Mouse (Mus musculus): ENCODE results near the gene Gin1. TPM values are rescaled to one million over a fixed set of nuclear protein-coding genes. Genes with fewer than 3 reads are reported as not detected.

Gin1 gene
- polyA plus RNA-seq, 1 experiment, result not detected

DNA sequence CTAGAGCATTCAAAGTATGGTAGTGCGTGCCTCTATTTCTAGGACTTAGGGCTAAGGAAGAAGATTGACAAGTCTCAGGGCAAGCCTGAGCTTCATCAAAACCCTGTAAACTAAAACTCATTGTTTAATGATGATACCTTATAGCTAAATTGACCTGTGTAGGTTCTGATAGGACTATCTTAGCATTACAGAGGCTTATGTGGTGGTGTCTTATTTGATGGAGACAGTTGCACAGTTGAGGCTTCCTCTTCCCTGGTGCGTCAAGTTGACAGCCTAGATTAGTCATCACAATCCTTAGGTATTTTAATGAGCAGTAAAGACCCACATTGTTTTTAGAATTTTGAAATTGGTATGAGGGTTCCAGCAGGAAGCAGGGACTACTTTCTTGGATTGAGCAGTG, 4.0 kb downstream of the Gin1 start:
- H3K4me1 ChIP-seq (ENCODE audit: control insufficient read depth, insufficient read depth, low read length), result peaks cover 2% of the 10 kb centered on the region; the same call in 1 of the 2 replicates
- 98% methylated on average over 2 of the region's 2 CpGs for WGBS
- no peak overlapping the region for H3K4me3 ChIP-seq (ENCODE audit: insufficient read depth, low read depth, low read length)
- no peak for TF ChIP-seq CTCF (IDR thresholded peaks at IDR 0.05; ENCODE audit: insufficient read depth, low read depth, low read length)
- TF ChIP-seq POLR2A (IDR thresholded peaks at IDR 0.05; ENCODE audit: insufficient read depth, low read depth, low read length), result no peak
- H3K27ac ChIP-seq (ENCODE audit: insufficient read depth, low read depth, low read length), result no peak overlapping the region

DNA sequence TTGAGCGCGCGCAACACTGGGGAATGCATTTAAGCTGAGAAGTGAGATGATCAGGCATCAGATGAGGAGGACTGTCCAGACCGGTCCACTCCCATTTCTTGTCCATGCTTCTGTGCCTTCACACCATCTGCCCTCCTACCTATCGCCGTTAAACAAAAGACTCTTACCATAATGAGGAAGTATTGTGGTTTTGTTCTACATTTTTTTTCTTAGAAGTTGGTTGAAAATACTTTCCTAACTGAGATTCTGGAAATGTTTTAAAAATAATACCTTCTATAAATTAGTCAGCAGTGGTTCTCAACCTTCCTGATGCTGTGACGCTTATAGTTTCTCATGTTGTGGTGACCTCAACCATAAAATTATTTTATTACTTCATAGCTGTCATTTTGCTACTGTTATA, 11.7 kb downstream of the Gin1 start:
- Histone ChIP-seq H3K4me3 (ENCODE audit: insufficient read depth, low read depth, low read length) (no peak overlapping the region), H3K27ac (ENCODE audit: insufficient read depth, low read depth, low read length) (no peak overlapping the region), H3K4me1 (ENCODE audit: control insufficient read depth, insufficient read depth, low read length) (no peaks in the 10 kb centered on the region)
- 94% methylated on average over 7 of the region's 7 CpGs for WGBS
- TF ChIP-seq CTCF (IDR thresholded peaks at IDR 0.05; ENCODE audit: insufficient read depth, low read depth, low read length) (no peak), POLR2A (IDR thresholded peaks at IDR 0.05; ENCODE audit: insufficient read depth, low read depth, low read length) (no peak)

DNA sequence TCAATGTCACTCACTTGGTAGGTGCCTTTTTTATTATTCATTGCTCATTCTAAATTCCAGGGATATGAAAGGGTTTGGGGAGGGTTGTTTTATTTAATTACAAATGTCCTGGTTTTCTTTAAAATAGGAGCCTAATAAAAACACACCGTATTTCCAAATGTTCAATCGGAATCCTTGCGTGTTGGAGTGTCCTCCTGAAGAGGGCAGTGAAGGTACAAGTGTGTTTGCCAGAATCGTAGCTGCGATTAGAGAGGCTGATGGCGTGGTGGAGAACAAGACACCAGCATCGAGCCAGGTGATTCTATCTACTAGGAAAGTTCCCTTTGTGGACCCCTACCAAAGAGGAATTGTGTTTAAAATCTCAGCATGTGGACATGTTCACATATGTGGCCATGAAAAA, 15.0 kb downstream of the Gin1 start:
- WGBS, result 74% methylated on average over 7 of the region's 7 CpGs
- H3K4me3 ChIP-seq (ENCODE audit: insufficient read depth, low read depth, low read length), result no peak overlapping the region
- TF ChIP-seq CTCF (IDR thresholded peaks at IDR 0.05; ENCODE audit: insufficient read depth, low read depth, low read length) (no peak), POLR2A (IDR thresholded peaks at IDR 0.05; ENCODE audit: insufficient read depth, low read depth, low read length) (no peak)
- H3K4me1 ChIP-seq (ENCODE audit: control insufficient read depth, insufficient read depth, low read length), result no peaks in the 10 kb centered on the region
- H3K27ac ChIP-seq (ENCODE audit: insufficient read depth, low read depth, low read length), result no peak overlapping the region

DNA sequence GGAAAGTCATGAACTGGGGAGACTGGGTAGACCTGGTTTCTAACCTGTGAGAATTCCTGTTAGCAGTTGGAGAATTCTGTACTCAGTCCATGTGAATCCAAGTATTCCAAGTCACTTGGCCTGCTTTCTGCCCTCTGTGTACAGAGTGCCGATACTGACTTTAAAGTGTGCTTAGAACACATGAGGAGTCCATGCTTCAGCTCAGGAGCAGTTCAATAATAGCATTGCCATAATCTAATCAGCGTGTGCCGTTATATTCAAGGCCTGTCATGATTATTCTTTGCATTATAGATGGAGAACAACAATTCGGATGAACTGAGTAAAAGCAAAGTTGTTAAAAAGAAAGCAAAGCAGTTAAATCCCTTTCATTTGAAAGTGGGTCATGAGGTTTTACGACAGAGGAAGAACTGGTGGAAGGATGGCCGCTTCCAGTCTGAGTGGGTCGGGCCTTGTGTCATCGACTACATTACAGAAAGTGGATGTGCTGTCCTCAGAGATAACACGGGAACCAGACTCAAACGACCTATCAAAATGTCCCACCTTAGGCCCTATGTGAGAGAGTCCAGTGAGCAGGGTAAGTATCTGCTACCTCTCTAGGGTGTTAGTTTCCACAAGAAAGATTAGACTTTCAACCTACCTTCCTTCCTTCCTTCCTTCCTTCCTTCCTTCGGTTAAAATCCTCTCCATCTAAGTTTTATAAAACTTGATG, 15.9 kb downstream of the Gin1 start:
- TF ChIP-seq CTCF (IDR thresholded peaks at IDR 0.05; ENCODE audit: insufficient read depth, low read depth, low read length), result no peak
- no peak for TF ChIP-seq POLR2A (IDR thresholded peaks at IDR 0.05; ENCODE audit: insufficient read depth, low read depth, low read length)
- Histone ChIP-seq H3K4me3 (ENCODE audit: insufficient read depth, low read depth, low read length) (no peak overlapping the region), H3K27ac (ENCODE audit: insufficient read depth, low read depth, low read length) (no peak overlapping the region), H3K4me1 (ENCODE audit: control insufficient read depth, insufficient read depth, low read length) (no peaks in the 10 kb centered on the region)
- WGBS, result 92% methylated on average over 11 of the region's 11 CpGs

DNA sequence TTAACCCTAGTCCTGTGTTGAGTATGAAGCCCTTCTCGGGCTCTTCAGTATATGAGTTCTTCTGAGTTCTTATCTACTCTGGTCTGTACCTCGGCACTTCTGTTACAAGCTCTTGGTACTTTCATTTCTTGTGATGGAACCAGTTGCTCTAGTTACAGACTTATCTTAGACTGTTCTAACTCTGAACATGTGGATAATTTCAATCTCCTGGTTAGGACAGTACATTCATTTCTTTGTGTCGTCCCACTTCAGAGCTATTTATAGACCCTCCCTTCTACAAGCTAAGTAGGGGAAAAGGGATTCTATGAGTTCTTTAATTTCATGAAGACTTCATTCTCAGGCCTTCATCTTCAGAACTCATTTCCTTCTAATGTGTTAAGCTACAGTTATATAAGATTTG, 17.7 kb downstream of the Gin1 start:
- H3K4me3 ChIP-seq (ENCODE audit: insufficient read depth, low read depth, low read length), result no peak overlapping the region
- TF ChIP-seq POLR2A (IDR thresholded peaks at IDR 0.05; ENCODE audit: insufficient read depth, low read depth, low read length) (no peak), CTCF (IDR thresholded peaks at IDR 0.05; ENCODE audit: insufficient read depth, low read depth, low read length) (no peak)
- 77% methylated on average over 3 of the region's 3 CpGs for WGBS
- H3K27ac ChIP-seq (ENCODE audit: insufficient read depth, low read depth, low read length), result no peak overlapping the region
- H3K4me1 ChIP-seq (ENCODE audit: control insufficient read depth, insufficient read depth, low read length), result no peaks in the 10 kb centered on the region

DNA sequence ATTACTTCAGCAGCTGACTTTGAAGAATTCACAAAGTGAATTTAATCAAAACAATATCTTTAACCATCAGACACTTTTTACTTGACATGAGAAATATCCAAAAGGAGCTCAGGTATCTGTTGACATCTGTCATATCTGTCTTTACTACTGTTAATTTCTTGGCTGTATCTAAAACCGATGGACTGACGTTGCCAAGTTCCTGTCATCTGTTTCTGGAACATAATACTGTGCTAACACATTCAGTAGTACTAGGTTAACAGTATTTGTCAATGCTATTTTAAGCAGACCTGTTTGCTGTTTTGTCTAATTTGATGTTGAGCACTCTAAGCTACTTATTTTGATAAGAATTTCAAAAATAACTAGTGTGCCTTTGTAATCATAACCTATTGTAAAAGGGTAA, 18.5 kb downstream of the Gin1 start:
- Histone ChIP-seq H3K4me1 (ENCODE audit: control insufficient read depth, insufficient read depth, low read length) (no peaks in the 10 kb centered on the region), H3K4me3 (ENCODE audit: insufficient read depth, low read depth, low read length) (no peak overlapping the region), H3K27ac (ENCODE audit: insufficient read depth, low read depth, low read length) (no peak overlapping the region)
- whole genome bisulfite sequencing, result 92% methylated on average over 2 of the region's 2 CpGs
- TF ChIP-seq POLR2A (IDR thresholded peaks at IDR 0.05; ENCODE audit: insufficient read depth, low read depth, low read length) (no peak), CTCF (IDR thresholded peaks at IDR 0.05; ENCODE audit: insufficient read depth, low read depth, low read length) (no peak)

DNA sequence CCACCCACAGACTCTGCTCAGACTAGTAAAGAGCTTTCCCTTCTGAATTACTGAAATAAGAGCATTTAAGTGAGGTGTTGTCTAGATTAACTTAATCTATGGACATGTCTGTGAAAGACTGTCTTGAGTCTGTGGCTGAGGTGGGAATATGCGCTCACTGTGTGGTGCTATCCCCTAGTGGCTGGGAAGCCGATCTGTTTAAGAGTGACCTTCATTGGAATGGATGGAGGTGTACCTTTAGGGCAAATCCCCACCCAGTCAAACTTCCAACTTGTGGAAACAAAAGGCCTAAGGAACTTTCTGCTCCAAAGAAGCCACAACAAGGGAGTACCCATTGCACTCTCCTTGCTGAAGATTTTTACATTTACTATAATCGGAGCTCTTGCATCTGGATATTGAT, 24.1 kb downstream of the Gin1 start:
- no peak overlapping the region for H3K4me3 ChIP-seq (ENCODE audit: insufficient read depth, low read depth, low read length)
- 92% methylated on average over 3 of the region's 3 CpGs for WGBS
- no peaks in the 10 kb centered on the region for H3K4me1 ChIP-seq (ENCODE audit: control insufficient read depth, insufficient read depth, low read length)
- TF ChIP-seq POLR2A (IDR thresholded peaks at IDR 0.05; ENCODE audit: insufficient read depth, low read depth, low read length) (no peak), CTCF (IDR thresholded peaks at IDR 0.05; ENCODE audit: insufficient read depth, low read depth, low read length) (no peak)
- no peak overlapping the region for H3K27ac ChIP-seq (ENCODE audit: insufficient read depth, low read depth, low read length)

DNA sequence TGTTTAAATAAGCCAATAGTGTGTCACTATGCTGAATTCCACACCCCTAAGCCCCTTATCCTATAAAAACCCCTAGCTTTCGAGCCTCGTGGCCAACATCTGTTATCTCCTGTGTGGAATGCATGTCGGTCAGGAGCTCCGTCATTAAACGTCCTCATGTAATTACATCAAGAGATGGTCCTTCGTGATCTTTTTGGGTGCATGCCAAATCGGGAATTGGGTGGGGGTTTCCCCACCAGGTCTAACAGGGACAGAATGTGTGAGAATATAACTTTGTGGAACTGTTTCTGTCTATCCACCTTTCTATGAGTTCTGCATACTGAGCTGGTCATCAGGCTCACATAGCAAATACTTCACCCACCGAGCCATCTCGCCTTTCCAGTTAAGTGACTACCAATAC, 26.0 kb downstream of the Gin1 start:
- no peaks in the 10 kb centered on the region for H3K4me1 ChIP-seq (ENCODE audit: control insufficient read depth, insufficient read depth, low read length)
- no peak overlapping the region for H3K4me3 ChIP-seq (ENCODE audit: insufficient read depth, low read depth, low read length)
- TF ChIP-seq POLR2A (IDR thresholded peaks at IDR 0.05; ENCODE audit: insufficient read depth, low read depth, low read length) (no peak), CTCF (IDR thresholded peaks at IDR 0.05; ENCODE audit: insufficient read depth, low read depth, low read length) (no peak)
- 87% methylated on average over 9 of the region's 9 CpGs for WGBS
- H3K27ac ChIP-seq (ENCODE audit: insufficient read depth, low read depth, low read length), result no peak overlapping the region

DNA sequence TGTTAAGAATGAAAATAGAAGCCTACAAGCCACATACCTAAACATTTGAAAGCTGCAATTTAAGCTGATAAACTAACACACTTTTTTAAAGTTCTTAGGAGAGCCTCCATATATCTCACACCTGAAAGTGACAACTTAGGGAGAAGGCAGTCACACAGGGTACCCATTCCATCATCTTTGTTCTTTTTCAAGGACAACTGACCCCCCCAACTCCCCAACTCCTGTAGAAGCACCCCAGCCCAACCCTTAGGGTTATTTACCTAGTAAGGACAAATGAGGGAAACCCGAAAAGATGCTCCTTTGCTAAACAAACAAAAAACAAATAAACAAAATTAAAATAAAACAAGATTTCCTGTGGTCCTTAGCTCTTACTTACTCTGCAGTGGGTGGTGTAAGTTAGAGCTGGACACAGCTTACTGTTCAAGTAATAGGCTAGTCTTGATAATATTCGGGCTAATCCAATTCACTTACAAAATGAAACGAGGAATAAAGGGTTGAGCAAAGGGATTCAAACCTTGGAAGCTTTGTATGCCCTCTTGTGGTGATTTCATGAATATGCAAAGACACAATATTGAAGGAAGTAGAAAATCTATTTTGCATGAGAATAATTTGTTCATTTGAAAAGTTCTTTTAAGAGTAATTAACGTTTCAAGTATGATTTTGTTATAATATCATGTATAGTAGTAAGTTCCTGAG, 32.4 kb downstream of the Gin1 start:
- WGBS, result 19% methylated on average over 4 of the region's 4 CpGs
- TF ChIP-seq CTCF (IDR thresholded peaks at IDR 0.05; ENCODE audit: insufficient read depth, low read depth, low read length), result no peak
- no peak for TF ChIP-seq POLR2A (IDR thresholded peaks at IDR 0.05; ENCODE audit: insufficient read depth, low read depth, low read length)
- no peaks in the 10 kb centered on the region for H3K4me1 ChIP-seq (ENCODE audit: control insufficient read depth, insufficient read depth, low read length)

More for the DNA sequence above, 32.4 kb downstream of the Gin1 start:
- H3K27ac ChIP-seq (ENCODE audit: insufficient read depth, low read depth, low read length), result no peak overlapping the region
- H3K4me3 ChIP-seq (ENCODE audit: insufficient read depth, low read depth, low read length), result no peak overlapping the region
